Mouse (Mus musculus) mature B cell (primary cell): Measurements from ENCODE around the gene Lmo2.

Source experiments
- in situ Hi-C: fragments of 300-500 bp; cut with MboI; formaldehyde crosslinking; loops from 2 replicates; pipeline ENCODE4 v1.14.3; 2019

Gene Lmo2

GRCm38 (mm10) chr2:103957649-103958546, at the start of gene Lmo2:
Gene Lmo2 (plus strand): TSS chr2:103957986.
- in situ Hi-C loops = no loop called here

- in situ Hi-C loops = no loop called here
Observed at GRCm38 (mm10) chr2:103910601-103911000, 47.2 kb upstream of the Lmo2 start.

GRCm38 (mm10) chr2:103912481-103913251, 45.1 kb upstream of the Lmo2 start:
- in situ Hi-C loops = no loop called here

GRCm38 (mm10) chr2:103913252-103913650, 44.5 kb upstream of the Lmo2 start:
- in situ Hi-C loops = no loop called here

- in situ Hi-C loops = no loop called here
Observed at GRCm38 (mm10) chr2:103916069-103916468, 41.7 kb upstream of the Lmo2 start.

GRCm38 (mm10) chr2:103917375-103917774, 40.4 kb upstream of the Lmo2 start:
- in situ Hi-C loops = no loop called here

- in situ Hi-C loops = no loop called here
Observed at GRCm38 (mm10) chr2:103918375-103918774, 39.4 kb upstream of the Lmo2 start.

- in situ Hi-C loops = no loop called here
Observed at GRCm38 (mm10) chr2:103919488-103919887, 38.3 kb upstream of the Lmo2 start.

GRCm38 (mm10) chr2:103926586-103927113, 31.1 kb upstream of the Lmo2 start:
- in situ Hi-C loops = no loop called here

GRCm38 (mm10) chr2:103927610-103928145, 30.1 kb upstream of the Lmo2 start:
- in situ Hi-C loops = no loop called here

GRCm38 (mm10) chr2:103930306-103931019, 27.3 kb upstream of the Lmo2 start:
- in situ Hi-C loops = no loop called here

GRCm38 (mm10) chr2:103931511-103931911, 26.3 kb upstream of the Lmo2 start:
- in situ Hi-C loops = no loop called here

- in situ Hi-C loops = no loop called here
Observed at GRCm38 (mm10) chr2:103932025-103932424, 25.8 kb upstream of the Lmo2 start.

GRCm38 (mm10) chr2:103932480-103932879, 25.3 kb upstream of the Lmo2 start:
- in situ Hi-C loops = no loop called here

- in situ Hi-C loops = no loop called here
Observed at GRCm38 (mm10) chr2:103934270-103934669, 23.5 kb upstream of the Lmo2 start.

- in situ Hi-C loops = no loop called here
Observed at GRCm38 (mm10) chr2:103934670-103935069, 23.1 kb upstream of the Lmo2 start.

GRCm38 (mm10) chr2:103935691-103936435, 21.9 kb upstream of the Lmo2 start:
- in situ Hi-C loops = no loop called here

GRCm38 (mm10) chr2:103936666-103937065, 21.1 kb upstream of the Lmo2 start:
- in situ Hi-C loops = no loop called here

GRCm38 (mm10) chr2:103937670-103938069, 20.1 kb upstream of the Lmo2 start:
- in situ Hi-C loops = no loop called here

- in situ Hi-C loops = no loop called here
Observed at GRCm38 (mm10) chr2:103938573-103938972, 19.2 kb upstream of the Lmo2 start.

- in situ Hi-C loops = no loop called here
Observed at GRCm38 (mm10) chr2:103939003-103939402, 18.8 kb upstream of the Lmo2 start.
